Mouse (Mus musculus) small intestine, adult 2 months (tissue): Measurements from ENCODE around the gene Mknk1.

Source experiments
- CTCF ChIP-seq: fragments of 200-500 bp; IDR thresholded peaks from 2 replicates; pipeline ENCODE4 v1.5.1; 2012; ENCODE audit warnings: low read depth, mild to moderate bottlenecking, control low read depth, inconsistent platforms, low read length, moderate library complexity, mixed read lengths; ENCODE audit not compliant: insufficient replicate concordance, insufficient read length; ENCODE audit errors: extremely low read depth
- POLR2A ChIP-seq: fragments of 200-500 bp; IDR thresholded peaks from 2 replicates; pipeline ENCODE4 v1.6.1; 2012; ENCODE audit warnings: low read depth, mild to moderate bottlenecking, control low read depth, inconsistent platforms, low read length, moderate library complexity

DNA sequence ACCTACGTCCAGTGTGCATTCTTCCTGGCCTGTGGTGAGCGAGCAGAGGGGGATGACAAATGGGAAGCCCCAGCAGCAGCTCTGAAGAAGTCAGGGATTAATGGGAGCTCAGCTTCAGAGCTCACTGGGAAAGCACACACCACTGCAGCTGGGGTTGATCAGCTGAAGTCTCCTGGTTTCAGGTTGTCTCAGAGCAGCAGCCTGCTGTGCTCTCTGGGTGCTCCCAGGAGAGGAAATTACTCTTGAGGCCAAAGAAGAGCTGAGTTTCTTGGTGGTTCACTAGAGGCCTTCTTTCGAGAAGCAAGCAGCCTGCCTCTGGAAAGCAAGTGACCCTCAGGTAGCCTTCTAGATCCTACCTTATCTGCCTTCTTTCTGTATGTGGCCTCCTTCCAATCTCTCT lies 18.1 kb upstream of the Mknk1 start:
- TF ChIP-seq CTCF, result no peak
- TF ChIP-seq POLR2A, result no peak
